Mouse (Mus musculus) lung, adult 2 months (tissue): ENCODE results near the gene Camta1.

ENCODE experiments used
- CTCF ChIP-seq: fragments of 200-500 bp; IDR thresholded peaks from 2 replicates; pipeline ENCODE4 v1.5.1; 2011; ENCODE audit warnings: mild to moderate bottlenecking, low read length, control low read depth; ENCODE audit not compliant: insufficient read depth
- POLR2A ChIP-seq: fragments of 200-500 bp; IDR thresholded peaks from 2 replicates; pipeline ENCODE4 v1.6.1; 2011; ENCODE audit warnings: low read depth, mild to moderate bottlenecking, control low read depth, low read length, borderline replicate concordance; ENCODE audit errors: extremely low read depth

- no peak for TF ChIP-seq CTCF
- TF ChIP-seq POLR2A, result no peak
These were observed 958.5 kb downstream of the Camta1 start for GRCm38 (mm10) chr4:150903091-150903742.
